Mouse (Mus musculus): ENCODE measurements around the gene Dhrs13.

DNA sequence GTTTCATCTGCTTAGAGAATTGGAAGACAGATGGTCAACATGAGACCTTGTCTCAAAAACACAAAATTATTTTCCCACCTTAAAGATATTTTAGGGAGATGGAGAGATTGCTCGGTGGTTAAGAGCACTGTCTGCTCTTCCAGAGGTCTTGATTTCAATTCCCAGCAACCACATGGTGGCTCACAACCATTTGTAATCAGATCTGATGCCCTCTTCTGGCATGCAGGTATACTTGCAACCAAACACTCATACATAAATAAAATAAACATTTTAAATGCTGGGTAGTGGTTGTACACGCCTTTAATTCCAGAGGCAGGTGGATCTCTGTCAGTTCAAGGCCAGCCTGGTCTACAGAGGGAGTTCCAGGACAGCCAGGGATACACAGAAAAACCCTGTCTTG is 8.8 kb downstream of the Dhrs13 start:
- TF ChIP-seq POLR2A (IDR thresholded peaks at IDR 0.05; ENCODE audit: borderline replicate concordance, control insufficient read depth, low read depth, low read length) = no peak
- TF ChIP-seq CTCF (IDR thresholded peaks at IDR 0.05; ENCODE audit: control insufficient read depth, insufficient read depth, low read length) = no peak

Measured in bone marrow, adult 2 months (tissue).